Mouse (Mus musculus) splenic B cell, adult 2 months (primary cell): ENCODE measurements around the gene Stub1.

Source experiments
- DNase-seq: peaks from one replicate; pipeline ENCODE4 v3.0.0-alpha.2; 2011; ENCODE audit warnings: low read depth, low spot score
- H3K27me3 ChIP-seq: 2 replicates; pipeline ENCODE4 v1.6.1; 2012; ENCODE audit warnings: mild to moderate bottlenecking, low read length, moderate library complexity, mixed read lengths; ENCODE audit not compliant: control insufficient read depth, poor library complexity, insufficient read depth, severe bottlenecking
- H3K36me3 ChIP-seq: 2 replicates; pipeline ENCODE4 v1.6.1; 2012; ENCODE audit warnings: mild to moderate bottlenecking, low read length, moderate library complexity, mixed read lengths; ENCODE audit not compliant: control insufficient read depth, poor library complexity, insufficient read depth, severe bottlenecking

Stub1 gene

DNA sequence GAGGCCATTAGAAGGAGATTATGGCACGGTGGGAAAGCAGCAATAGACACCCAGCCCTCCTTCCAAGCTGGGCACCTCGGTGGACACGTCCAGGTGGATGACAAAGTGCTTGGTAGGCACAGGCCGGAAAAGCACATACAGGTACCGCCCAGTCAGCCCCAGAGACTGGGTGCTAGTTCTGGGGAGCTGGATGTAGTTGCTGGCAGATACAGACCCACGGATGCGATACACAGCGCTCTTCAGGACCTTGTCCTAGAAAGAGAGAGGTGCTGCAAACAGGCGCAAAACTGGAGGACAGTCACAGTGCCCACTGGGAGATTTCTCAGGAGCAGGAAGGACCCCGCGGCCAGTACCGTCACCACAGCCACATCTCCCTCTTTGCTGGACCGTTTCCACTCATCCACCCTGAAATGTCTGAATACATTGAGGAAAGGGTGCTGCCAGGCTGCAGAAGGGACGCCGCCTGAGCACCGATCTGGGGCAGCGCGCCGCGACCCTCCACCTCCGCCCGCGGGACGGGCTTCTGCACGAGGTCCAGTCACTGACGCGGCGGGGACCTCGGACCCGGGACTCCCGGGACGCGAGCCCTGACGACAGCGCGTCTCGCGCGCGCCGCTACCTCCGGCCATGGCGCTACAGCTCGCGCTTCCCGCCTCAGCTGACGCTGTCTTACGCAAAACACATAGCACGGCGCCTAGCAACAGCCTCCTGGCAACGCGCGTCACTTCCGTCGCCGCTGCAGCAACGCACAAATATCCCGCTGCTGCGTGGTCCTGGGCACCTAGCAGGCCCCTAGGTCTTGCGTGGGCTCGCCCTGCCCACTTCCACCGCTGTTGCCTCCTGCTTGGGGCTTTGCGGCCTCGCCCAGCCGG is 27.9 kb upstream of the Stub1 start, which contains the start of gene Wdr90:
Wdr90 (minus strand) TSS at position 670 of the 872 bp plus-strand sequence.
- Histone ChIP-seq H3K36me3 (no peaks in the 10 kb centered on the region; the same call in 1 of the 2 replicates), H3K27me3 (no peaks in the 10 kb centered on the region)
- DNase-seq = peak; percentile 95

DNA sequence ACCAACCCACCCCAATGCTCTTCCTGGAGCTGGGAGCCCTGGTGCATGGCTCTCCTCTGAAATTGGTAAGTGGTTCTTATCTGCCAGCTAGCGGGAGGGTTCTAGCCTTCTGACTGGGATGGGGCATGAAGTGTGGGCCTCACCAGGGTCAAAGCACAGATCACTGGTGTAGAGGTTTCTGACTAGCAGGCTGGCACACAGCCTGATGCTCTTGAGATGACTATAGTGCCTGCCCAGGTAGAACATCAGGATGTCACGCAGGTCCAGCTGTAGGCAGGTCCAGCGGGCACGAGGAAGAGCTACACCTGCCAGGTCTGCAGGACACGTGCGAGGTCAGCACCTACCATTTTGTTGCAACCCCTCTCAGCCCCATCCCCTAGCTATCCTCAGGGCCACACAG is 27.0 kb upstream of the Stub1 start:
- H3K27me3 ChIP-seq = no peaks in the 10 kb centered on the region
- DNase-seq = no peak
- H3K36me3 ChIP-seq = no peaks in the 10 kb centered on the region; the same call in 1 of the 2 replicates

DNA sequence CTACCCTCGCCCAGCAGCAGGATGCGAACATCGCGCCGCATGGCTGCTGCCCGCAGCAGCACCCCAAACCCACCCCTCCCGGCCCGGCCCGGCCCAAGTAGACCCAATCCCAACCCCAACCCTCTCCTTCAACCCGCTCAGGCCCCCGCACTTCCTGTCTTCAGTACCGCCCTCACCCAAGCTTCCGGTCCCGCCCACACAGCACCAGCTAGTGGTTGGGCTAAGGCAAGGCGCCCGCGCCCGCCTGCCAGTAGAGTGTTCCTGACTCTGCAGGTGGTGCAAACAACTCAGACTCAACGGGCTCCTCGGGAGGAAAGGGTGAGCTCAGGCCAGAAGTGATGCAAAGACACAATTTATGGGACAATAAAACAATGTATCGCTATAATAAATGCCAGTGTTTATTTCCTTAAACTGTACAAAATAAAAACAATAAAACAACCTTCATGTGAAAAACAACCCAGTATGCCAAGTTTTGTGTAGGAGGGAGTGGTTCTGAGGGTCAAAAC is 11.2 kb upstream of the Stub1 start, which contains the start of gene Rhot2:
Rhot2 (minus strand) TSS at position 456 of the 506 bp plus-strand sequence.
- peaks cover 5% of the 10 kb centered on the region for H3K36me3 ChIP-seq
- no peaks in the 10 kb centered on the region for H3K27me3 ChIP-seq
- DNase-seq = peak; percentile 92

DNA sequence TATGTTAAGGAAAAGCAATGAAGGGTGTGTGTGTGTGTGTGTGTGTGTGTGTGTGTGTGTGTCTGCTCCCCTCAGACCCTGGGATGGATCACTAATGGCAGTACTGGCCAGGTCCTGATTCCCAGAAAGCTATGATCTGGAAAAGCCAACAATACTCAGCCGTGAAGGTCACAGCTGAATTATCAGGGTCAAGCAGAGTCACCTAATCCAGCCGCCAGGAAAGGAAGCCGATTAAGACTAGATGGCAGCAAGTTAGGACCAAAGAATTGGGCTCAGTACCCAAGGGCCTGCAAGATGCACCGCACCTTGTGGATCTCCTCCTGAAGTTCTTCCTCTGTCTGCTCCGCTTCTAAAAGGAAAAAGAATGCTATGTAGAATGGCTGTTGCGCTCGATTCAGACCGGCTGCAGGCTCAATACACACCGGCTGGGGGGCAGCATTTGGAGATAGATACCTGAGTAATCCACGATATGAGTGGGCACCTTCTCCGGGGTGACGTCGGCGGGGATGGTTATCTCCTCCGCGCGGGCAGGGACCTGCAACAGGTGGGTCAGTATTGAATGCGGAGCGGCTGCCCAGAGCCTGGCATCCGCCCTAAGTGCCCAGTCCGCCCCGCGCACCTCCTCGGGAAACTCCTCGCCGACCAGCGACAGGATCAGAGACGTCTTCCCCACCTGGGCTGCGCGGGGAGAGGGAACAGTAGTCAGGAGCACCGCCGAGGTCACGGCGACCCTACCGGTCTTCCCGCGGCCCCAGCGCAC is 10.6 kb upstream of the Stub1 start:
- DNase-seq = no peak
- Histone ChIP-seq H3K27me3 (no peaks in the 10 kb centered on the region), H3K36me3 (peaks cover 5% of the 10 kb centered on the region)

DNA sequence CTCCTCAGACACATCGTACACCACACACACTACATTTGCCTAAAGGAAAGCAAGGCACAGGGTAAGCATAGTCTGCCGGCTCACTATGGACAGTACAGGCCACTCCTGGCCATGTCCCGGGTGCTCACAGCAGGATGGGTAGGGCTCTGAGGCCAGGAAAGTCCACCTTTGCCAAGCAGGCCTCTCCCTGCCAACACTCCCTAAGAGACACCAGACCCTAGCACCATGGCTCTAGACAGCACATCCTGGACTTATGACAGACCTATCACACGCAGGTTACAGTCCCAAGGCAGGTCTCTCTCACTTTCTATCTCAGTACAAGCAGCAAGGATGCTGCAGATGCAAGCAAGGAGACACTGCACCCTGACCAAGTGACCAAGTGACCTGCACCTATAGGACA is 9.9 kb upstream of the Stub1 start:
- DNase-seq = no peak
- peaks cover 5% of the 10 kb centered on the region for H3K36me3 ChIP-seq
- no peaks in the 10 kb centered on the region for H3K27me3 ChIP-seq

DNA sequence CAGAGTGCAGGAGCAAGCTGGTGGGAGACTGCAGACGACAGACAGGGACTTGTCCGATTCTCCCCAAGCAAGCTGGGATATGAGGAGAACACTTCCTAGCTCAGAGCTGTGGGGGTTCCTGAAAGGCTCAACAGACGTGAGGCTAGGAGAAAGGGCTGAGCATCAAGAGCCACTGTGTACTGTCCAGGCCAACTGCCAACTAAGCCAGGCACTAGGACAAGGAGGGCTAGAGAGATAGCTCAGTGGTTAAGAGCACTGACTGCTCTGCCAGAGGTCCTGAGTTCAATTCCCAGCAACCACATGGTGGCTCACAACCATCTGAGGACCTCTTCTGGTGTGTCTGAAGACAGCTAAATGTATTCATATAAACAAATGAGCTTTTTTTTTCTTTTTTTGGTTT is 9.3 kb upstream of the Stub1 start:
- Histone ChIP-seq H3K36me3 (peaks cover 5% of the 10 kb centered on the region), H3K27me3 (no peaks in the 10 kb centered on the region)
- DNase-seq = no peak

DNA sequence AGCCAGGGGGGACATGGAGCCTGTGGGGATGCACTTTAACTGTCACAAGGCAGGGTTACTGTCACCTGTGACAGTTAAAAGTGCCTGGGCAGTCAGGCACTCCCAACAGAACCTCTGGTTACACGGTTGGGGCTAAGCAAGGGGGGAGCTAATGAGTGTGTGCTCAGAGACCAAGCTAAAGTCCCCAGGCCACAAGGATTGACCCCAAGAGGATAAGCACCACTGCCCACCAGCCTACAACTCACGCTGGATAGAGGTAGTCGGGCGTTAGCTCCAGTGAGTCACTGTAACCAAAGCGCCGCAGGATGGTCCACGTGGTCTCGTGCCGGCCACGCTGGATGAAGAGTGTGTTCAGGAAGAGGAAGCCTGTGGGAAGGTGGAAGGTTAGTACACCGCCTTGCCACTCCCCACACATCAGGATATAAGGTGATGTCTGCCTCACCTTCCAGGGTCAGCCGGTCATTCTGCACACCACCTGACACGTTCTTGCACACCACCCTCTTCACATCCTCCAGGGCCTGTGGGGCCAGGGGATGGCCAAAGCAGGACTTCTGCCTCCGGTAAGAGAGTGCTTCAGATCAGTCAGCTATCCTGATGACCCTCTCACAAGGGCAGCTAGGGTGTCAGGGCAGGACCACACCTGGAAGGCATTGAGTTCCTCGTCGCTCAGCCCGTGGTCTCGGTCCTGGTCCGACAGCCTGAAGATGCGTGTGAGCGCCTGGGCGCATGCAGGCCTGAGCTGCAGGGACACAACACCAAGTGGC is 8.1 kb upstream of the Stub1 start, which contains the start of gene Gm20683:
Gm20683 (minus strand) TSS at position 647 of the 764 bp plus-strand sequence.
- peaks cover 5% of the 10 kb centered on the region; the same call in 1 of the 2 replicates for H3K36me3 ChIP-seq
- DNase-seq = no peak
- no peaks in the 10 kb centered on the region for H3K27me3 ChIP-seq

DNA sequence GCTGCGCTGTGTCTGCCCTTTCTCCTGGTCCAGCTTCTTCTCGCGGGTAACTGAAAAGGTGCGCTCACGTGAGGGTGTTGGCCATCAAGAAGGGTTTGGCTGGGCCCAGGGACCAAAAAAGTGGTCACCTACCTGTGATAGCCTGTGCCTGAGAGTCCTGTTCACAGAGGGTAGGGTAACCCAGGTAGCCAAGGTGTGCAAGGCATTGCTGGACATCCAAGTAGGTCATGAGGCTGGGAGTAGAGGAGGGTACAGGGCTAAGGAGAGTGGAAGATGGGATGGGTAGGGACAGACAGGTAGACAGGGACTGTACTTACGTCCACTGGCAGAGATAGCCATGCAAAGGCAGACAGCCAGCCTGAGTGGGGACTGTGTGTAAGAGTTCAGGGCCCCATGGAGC is 7.3 kb upstream of the Stub1 start:
- Histone ChIP-seq H3K27me3 (no peaks in the 10 kb centered on the region), H3K36me3 (peaks cover 5% of the 10 kb centered on the region; the same call in 1 of the 2 replicates)
- no peak for DNase-seq

DNA sequence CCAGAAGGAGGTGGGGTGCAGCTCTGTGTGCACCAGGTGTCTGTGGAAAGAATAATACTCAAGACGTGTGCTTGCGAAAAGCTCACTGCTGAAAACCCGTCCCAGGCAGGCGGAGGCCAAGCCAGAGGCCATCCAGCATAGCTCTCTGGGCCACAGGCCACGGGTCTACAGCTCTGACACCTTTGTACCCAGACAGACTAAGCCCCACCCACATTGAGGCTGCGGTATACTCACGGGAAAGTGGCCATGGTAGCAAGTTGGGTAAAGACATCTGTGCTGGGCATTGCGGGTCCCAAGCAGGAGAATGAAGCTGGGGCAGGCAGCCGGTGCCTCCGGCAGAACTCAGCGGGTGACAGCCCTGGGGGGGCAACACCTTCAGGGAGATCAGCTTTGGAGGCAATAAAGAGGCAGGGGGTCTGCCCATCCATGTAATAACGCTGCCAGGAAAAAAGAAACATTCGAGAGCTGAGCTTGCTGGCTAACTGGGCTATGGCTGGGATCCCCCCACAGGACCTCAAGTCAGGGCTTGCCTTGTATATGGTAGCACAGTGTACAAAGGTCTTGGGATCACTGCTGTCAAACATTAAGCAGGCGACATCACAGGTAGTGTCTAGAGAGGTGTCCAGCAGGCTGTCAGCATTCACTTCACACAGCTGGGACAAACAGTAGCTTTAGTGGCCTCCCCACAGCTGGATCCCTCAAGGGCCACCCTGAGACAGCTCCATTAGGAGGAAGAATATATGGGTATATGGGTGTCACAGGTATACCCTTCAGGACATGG is 6.4 kb upstream of the Stub1 start:
- H3K36me3 ChIP-seq = peaks cover 5% of the 10 kb centered on the region; the same call in 1 of the 2 replicates
- H3K27me3 ChIP-seq = no peaks in the 10 kb centered on the region
- no peak for DNase-seq

DNA sequence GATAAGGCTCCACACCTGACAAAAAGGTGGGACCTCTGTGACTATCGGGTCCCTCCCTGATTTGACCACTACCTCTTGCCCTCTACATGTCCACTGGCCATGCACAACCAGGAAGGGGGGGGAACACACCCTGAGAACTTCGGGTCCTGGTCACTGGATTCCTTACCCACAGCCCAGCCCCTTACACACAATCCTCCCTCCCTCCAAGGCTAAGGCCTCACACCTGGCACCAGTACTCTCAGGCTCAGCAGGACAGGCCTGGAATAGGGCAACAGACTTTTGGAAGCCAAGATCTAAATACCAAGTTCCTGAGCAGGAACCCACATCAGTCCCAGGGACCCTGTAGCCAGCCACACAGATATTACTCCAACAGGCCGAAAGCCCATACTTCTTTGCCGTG is 5.7 kb upstream of the Stub1 start:
- no peaks in the 10 kb centered on the region for H3K27me3 ChIP-seq
- H3K36me3 ChIP-seq = peaks cover 5% of the 10 kb centered on the region; the same call in 1 of the 2 replicates
- no peak for DNase-seq

DNA sequence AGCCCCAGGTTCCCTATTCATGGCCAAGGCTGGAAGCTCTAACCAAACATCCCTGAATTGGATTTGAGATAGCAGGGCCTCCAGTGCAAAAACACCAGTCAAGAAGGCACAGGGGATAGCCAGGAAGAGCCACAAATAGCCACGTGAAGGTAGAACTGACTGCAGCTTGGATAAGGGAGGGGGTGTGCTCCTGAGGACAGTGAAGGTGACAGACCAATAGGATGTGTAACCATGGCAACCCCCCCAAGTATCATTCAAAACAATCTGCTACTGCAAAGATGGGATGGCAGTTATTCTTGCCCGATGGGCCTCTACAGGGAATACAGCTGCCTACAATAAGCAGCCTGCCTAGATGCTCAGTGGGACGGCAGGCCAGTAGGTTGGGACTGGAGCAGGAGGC is 4.3 kb upstream of the Stub1 start:
- peaks cover 5% of the 10 kb centered on the region; the same call in 1 of the 2 replicates for H3K36me3 ChIP-seq
- DNase-seq = no peak

DNA sequence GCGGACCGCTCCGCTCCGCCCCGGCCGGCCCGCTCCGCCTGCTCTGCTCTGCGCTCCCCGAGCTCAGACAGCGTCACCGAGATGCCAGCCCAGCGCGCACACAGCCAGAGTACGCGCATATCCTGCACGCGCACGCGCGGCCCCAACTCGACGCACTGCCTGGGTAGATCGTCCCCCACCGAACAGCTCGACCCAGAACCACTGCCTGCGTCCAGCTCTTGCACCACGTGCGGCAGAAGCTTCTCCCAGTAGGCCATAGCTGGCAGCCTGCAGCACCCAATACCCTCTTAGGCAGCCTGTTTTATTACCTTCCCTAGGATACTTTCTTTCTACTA is 3.8 kb upstream of the Stub1 start, which contains the start of gene Rhbdl1:
Rhbdl1 (minus strand) TSS at position 220 of the 335 bp plus-strand sequence.
- DNase-seq = peak; percentile 41
- H3K36me3 ChIP-seq = peaks cover 5% of the 10 kb centered on the region; the same call in 1 of the 2 replicates
- no peaks in the 10 kb centered on the region for H3K27me3 ChIP-seq

More for the DNA sequence above, 4.3 kb upstream of the Stub1 start:
- H3K27me3 ChIP-seq = no peaks in the 10 kb centered on the region

DNA sequence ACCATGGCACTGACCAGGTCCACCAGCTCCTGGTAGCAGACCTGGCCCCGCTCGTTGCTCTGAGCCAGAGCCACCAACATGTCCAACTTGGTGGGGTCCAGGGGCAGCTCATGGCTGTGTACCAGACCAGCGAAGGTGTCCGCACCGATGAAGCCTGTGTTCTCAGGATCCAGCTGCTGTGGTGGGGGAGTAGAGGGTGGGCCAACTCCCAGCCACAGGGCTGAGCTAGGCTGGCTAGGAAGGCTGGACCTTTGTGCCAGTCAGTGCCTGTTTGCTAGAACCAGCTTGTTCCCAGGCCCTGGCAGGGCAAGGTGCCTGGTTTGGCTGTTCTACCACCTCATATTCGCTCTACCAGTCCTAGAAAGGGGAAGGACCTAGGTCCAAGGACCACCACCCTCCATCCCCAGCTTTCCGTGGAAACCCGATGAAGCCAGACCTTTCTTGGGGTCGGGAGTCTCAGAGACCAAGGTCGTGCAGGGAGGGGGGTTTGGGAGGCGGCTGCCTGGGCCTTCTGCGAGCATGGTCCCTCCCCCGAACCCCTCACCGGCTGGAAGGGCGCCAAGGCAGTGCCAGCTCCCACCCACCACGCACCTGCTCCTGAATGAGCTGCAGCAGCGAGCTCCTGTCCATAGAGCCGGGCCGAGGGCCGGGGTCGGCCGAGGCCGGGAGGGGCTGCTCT is 3.3 kb upstream of the Stub1 start:
- no peaks in the 10 kb centered on the region for H3K27me3 ChIP-seq
- no peak for DNase-seq
- H3K36me3 ChIP-seq = peaks cover 5% of the 10 kb centered on the region; the same call in 1 of the 2 replicates
